Mouse (Mus musculus) mouse trophoblast stem cell (cell line): ENCODE data around the gene Ppp1r13b.

Source experiments
- in situ Hi-C, 2 experiments: fragments of 300-500 bp; cut with MseI, MboI; formaldehyde crosslinking; loops; 2 replicates in 1 of 2; 3 replicates in 1 of 2; pipeline ENCODE4 v1.15.1; 2025

The Ppp1r13b gene

DNA sequence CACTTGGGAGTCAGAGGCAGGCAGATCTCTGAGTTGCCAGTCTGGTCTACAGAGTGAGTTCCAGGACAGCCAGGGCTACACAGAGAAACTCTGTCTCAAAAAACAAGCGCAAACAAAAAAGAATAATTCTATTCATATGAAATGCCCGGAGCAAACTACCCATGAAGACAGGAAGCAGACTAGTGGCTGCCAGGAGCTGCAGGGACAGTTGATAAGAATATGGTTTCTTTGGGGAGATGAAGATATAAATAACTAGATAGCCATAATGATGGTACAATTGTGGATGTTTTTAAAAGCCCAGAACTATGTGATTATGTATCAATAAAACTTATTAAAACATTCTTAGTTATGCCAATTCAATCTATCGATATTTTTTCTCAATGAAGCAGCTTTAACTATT lies 25.9 kb downstream of the Ppp1r13b start:
- in situ Hi-C loops: no loop called here

DNA sequence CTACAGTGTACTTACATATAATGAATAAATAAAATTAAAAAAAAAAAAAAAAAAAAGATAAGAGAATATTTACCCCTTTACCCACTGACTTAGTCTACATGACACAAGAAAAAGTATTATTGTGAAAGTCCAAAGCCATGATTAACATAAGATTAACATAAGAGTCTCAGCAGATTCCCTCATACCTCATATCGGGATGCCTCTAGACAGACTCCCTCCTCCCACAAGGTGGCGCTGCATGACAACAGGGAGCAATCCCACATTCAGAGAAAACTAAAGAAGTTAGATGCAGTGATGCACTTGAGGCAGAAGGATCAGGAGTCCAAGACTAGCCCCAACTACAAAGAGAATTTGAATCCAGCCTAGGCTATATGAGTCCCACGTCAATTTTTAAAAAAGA lies 29.7 kb downstream of the Ppp1r13b start:
- in situ Hi-C loops: loop anchor here (5.0 kb wide), 1 partner anchor 74 kb away; no protein-coding TSS in a partner anchor

DNA sequence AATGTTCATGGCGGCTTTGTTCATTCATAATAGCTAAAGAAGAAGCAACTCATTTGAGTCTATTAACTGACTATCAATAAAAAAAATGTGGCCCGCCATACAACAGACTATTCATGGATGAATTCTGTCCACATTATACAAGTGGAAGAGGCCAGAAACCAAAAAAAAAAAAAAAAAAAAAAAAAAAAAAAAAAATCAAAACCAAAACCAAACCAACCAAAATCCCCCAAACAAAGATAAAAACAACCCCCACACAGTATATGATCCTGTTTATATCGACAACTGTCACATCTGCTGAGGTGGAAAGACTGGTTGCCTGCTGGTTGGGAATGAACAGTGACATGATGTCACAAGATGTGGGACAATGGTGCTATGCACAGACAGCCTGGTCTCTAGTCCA lies 32.4 kb downstream of the Ppp1r13b start:
- in situ Hi-C loops: loop anchor here (5.0 kb wide), 1 partner anchor 77 kb away; no protein-coding TSS in a partner anchor

DNA sequence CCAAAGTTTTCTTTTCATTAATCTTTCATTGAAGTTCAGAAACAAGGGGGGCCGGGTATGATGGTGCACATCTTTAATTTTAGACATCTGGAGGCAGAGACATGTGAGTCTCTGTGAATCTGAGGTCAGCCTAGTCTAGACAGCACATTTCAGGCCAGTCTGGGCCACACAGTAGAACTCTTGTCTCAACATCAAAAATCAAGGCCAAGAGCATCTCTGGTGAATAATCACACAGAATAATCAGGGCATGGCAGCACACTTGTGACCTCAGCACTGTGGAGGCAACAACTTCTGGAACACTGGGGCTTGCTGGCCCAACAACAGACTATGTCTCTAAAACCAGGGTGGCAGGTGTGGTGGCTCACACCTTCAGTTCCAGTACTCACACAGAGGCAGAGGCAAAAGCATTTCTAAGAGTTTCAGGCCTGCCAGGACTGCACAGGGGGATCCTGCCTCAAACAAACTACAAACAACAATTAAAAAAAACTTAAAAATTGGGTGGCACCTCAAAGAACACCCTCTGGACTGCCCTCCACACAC lies 33.2 kb downstream of the Ppp1r13b start:
- in situ Hi-C loops: loop anchor here (5.0 kb wide), 1 partner anchor 78 kb away; no protein-coding TSS in a partner anchor

DNA sequence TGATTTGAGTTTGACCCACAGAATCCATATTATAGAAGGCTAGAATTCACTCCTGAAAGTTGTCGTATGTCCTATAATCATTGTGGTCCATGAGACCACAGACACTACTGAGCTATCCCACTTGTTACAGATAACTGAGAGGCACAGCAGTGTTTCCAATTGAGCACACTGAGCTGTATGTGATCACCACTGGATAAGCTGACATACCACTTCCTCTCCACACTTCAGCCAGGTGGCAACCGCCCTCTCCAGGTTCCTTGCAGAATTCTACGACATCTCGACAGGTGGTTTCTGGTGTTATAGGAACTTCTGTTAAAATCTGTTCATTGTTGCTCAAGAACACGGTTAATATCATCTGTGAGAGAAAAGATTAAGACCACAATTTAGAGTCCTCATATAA lies 35.8 kb downstream of the Ppp1r13b start:
- in situ Hi-C loops: no loop called here

DNA sequence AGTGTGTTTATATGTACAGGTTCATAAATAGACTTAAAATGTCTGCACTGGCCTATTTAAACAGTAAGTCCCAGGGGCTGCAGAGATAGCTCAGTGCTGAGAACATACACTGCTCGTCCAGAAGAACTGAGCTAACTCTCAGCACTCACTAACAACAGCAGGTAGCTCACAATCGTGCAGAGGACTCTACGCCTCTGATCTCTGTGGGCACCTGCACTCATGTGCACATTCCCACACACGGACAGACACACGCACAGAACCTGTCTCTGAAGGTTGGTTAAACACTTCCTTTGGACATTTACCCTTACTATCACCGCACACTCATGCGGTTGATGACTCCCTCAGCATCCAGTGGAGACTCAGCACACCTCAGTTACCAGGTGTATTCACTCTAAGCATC lies 37.1 kb downstream of the Ppp1r13b start:
- in situ Hi-C loops: no loop called here

DNA sequence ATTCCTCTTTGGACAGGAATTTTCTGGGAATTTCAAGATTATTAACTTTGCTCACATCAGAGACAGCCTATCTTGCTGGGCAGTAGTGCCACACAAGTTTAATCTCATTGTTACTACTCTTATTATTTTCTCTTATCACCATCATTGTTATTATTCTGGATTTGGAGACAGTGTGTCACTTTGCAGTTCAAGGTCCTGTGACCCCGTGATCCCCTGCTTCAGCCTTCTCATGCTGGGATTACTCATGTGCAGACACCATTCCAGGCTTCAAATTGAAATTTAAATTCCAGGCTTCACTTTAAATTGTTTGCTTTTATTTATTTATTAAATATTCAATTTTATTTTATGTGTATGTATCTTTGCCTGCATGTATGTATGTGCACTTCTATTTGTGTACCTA lies 38.1 kb downstream of the Ppp1r13b start:
- in situ Hi-C loops: no loop called here

DNA sequence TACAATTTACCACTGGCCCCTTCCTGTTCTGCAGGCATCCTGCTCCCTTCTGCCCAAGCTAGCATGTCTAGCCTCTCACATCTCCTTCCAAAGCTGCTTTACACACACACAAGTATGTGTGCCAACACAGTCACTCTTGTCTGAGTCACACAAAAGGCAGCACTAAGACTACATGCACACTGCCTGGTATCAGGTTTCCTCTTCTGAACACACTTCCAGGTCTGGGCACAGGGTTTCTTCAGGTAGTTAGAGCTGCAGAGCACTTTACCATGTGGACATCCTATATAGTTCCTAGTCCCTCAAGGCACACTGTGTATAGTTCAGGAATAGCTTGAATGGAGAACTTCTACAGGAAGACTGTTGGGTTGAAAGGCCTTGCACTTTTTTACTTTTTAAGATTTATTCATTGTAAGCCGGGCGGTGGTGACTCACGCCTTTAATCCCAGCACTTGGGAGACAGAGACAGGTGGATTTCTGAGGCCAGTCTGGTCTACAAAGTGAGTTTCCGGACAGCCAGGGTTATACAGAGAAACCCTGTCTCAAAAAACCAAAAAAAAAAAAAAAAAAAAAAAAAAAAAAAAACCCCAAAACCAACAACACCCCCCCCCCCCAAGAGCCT lies 43.6 kb downstream of the Ppp1r13b start:
- in situ Hi-C loops: no loop called here

DNA sequence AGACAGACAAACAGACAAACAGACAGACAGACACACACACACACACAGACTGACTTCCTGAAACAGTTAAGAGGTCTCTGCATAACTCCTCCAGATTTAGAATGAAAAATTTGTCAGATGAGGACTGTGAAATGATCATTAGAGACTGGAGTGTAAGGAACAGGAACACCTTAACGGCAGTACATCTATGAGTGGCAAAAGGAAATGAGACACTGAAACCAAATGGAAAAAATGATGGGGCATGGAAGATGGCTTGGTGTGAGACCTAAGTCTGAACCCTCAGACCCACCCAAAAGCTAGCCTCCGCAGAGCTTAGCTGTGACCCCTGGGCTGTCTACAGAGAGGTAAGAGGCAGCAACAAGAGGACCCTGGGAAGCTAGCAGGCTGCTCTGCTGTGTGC lies 52.5 kb downstream of the Ppp1r13b start:
- in situ Hi-C loops: no loop called here

DNA sequence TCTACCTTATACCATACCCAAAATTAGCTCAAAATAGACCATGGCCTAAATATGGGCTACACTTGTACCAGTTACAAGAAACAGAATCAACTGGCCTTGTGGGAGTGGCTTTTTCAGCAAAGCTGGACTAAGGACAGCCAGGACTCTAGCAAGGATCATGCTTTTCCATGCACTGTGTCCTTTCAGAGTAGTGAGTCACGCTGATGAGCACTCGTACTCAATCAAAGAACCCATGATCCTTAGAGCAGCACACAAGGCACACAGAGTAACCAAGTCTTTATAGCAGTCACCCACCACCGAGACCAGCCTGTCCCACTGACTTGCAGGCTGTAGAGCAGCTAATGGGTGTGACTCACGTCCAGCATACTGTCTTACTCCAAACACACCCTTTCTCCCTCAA lies 54.4 kb downstream of the Ppp1r13b start:
- in situ Hi-C loops: no loop called here

DNA sequence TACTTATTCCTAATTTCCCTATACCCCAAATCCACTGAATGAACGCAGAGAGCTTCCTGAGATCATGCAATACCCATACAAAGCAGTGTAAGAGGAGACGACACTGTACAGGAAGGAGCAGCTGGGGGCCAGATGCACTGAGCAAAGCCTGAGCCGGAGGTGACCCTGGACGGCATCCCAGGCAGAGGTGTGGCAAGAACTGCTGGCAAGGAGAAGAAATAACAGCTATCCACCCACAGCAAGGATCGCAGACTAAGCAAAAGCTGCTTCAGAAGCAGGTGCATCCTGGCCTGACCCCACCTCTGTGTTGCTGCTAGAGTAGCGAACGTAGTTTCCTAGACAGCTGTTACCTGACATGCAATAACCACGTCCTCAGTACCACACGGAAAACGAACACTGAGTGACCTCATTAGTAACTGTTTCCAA lies 54.9 kb downstream of the Ppp1r13b start:
- in situ Hi-C loops: no loop called here

DNA sequence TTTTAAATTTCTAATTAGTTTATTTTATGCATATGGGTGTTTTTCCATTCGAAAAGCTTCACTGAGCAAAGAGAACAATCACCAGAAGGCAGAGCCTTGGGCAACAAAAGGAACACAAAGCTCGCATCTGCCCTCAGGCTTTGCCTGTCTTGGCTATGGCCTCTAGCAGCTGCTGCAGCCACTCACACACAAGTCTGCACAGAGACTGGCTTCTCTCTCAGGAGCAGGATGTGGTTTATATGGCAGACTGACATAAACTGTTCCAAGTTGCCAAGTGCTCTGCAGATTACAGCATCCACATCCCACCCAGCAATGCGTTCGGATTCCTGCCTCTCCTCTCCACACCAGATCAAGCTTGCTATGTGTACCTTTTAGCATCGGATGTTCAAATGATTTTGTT lies 56.2 kb downstream of the Ppp1r13b start:
- in situ Hi-C loops: no loop called here

DNA sequence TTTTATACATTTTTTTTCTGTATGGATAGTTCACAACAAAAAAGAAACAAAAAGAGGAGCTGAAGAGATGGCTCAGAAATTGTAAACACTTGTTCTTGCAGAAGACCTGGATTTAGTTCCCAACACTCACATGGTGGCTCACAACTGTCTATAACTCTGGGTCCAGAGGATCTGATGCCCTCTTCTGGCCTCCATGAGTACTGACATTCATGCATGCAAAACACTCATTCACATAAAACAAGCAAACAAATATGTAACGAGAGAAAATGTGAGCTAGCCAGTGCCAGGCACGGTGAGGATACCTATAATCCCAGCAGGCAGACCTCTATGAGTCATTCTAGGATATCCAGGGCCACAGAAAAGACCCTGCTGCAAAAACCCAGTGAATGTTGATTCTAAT lies 56.7 kb downstream of the Ppp1r13b start:
- in situ Hi-C loops: no loop called here

DNA sequence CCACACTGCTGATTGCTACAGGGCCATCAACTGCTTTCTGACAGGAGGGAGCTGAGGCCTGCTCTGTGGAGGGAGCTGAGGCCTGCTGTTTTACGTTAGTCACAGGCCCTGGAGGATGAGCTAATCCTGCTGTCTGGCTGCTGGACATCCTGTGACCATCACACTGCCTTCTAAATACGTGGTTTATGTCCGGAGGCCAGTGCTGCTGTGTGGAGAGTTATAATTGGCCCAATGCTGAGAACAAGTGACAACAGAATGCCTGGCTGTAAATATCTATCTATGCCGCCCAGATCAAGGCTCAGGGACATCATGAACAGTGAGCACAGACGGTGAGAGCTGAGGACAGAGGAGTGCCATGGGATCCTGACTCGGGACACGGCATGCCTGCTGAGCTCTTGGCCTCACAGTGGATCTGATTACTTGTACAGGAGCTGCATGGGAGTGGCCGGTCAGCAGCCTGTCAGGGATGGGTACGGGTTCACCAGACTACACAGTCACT lies 59.6 kb downstream of the Ppp1r13b start:
- in situ Hi-C loops: no loop called here

DNA sequence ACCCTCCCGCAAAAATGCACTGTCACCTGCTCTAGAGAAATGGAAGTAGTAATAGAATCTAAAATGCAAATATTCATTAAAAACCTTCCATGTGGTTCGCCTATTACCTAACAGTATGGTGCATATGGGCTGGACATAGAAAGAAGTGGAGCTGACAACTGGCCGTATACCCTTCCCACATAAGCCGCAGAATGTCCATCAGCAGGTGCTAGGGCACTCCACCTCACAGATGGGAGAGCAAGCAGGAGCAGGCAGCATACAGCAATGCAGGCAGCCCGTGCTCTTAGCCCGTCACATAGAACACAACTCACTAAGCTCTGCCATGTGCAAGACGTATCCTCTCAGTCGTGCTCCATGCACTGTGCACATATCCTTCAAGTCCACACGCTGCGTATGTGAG lies 61.1 kb downstream of the Ppp1r13b start:
- in situ Hi-C loops: no loop called here

DNA sequence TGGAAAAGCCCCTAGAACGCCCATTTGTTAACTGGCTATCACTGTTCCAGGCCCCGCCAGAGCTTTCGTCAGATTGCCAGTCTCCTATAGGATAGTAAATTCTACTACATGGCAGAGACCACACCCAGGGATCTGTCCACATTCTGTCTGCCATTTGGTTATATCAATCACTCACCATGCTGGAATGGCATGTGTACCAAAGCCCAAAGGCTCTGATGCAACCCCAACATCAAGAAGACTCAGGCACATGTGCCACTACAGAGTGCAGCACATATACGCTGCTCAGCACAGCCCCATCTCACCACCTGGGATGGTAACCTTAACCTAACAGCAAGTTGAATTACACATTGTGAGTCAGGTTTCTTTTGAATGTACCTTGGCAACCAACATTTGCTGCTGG lies 62.0 kb downstream of the Ppp1r13b start:
- in situ Hi-C loops: no loop called here

DNA sequence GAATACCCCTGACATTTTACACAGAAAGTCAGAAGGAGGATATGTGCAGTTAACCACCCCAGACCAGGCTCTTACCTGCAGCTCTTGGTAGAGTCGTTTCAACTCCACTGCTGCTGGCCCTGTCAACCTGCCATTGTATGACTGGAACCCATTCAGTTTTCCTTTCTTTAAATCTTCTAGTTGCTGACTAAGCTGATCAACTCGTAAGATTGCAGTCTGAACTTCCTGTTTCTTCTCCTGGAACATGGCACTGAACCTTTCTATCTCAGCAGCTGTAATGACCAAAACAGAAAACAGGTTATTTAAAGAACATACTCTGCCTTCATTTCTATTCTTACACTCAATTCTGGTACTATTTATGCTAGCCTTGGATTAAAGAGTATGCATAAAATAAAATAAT lies 64.4 kb downstream of the Ppp1r13b start:
- in situ Hi-C loops: no loop called here

DNA sequence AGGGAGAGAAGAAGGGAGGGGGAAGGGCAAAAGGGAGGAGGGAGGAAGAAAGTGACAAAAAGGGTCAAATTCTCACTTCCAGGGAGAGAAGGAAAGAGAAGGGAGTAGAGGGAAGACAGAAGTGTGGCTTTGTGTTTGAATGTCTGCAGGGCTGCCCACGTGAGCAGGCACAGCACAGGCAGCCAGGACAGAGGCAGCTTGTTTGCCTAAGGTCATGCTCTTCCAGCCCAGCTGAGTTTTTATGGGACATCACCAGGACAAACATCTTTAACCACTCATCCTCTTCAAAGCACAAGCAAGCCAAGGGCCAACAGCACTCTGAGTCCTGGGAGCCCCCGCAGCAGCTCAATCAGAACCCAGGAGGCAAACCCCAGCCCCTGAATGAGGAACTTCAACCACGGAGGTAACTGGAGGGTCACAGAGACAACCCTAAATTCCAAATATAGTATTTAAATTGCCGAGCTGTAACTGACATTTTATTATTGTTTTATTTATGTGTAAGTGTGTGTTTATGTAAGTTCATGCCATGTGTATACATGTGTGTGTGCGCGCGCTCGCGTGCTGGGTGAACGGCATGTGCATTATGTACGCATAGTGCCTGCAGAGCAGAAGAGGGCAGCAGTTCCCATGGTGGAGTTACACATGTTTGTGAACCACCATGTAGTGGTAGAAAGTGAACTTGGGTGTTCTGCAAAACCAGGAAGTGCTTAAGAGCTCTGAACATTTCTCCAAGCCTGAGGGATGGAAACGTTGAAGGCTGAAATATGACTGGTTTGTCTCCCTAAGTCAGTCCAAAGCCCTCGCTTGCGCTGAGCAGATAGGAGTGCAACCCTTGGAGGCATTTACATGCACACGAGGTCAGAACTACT lies 65.1 kb downstream of the Ppp1r13b start:
- in situ Hi-C loops: no loop called here

DNA sequence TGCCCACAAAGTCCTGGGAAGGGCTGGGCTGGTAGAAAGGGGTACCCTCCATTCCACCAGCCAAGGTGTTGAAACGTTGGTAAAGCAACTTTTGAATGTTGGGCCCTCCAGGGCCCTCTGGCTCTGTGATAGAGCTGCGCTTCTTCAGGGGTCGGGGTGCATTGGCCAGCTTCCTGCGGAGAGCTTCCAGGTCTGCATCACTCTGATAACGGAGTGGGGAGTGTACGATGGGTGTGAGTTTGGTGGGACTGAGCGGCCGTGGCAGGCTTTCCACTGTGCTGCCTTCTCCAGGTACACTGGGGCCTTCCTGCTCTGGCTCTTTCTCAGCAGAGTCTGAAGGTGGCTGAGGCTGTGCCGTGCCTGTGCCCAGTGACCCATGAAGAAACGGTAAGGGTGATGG lies 74.5 kb downstream of the Ppp1r13b start:
- in situ Hi-C loops: no loop called here

DNA sequence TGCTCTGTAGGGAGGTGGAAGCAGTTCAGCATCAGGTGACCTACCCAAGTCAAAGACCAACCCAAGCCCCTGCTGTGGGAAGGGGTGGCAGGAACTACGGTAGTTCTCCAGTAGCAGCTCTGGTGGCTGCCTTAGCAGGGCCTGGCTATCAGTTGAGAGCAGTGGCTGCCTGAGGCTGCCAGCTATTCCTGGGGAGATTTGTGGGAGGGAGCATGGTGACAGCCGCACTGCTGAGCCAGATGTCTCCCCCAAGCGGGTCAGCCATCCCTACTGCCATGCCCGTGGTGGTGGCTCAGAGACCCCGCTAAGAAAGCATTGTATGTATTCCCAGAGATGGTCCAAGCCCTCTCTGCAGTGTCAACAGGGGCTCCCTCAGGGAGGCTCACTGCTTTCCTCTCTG lies 75.3 kb downstream of the Ppp1r13b start:
- in situ Hi-C loops: no loop called here

DNA sequence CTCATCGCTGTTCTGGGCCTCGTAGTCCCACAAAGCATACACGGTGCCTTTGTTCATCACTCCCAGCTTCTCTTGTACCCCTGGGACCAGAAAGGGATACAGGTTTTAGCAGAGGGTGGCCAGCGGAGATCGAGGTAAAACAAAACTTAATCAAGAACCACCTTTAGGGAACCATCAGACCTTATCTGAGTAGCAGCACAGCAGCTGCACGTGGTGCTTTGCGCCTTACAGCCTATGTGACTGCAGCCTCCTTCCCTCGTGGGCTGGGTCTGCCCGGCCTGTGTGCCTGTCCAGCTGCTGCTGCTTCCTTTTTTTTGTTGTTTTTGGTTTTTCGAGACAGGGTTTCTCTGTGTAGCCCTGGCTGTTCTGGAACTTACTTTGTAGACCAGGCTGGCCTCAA lies 77.5 kb downstream of the Ppp1r13b start:
- in situ Hi-C loops: no loop called here

DNA sequence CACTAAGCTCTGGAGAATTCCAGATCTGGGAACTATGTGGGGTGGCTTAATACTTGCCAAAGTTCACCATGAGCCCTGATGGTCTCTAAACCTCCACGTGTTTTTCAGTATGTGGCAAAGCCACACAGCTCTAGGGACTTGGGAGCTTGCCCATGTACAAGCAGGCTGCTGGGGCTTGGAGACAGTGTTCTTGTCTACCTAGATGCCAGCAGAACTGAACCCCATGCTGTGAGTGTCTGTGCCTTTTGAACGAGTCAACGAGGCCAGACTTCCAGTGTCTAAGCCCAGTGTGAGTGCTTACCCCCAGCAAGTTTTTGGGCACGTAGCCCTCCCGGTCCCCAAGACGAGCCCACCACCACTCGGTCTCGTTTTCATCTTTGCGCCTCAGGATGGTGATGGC lies 78.0 kb downstream of the Ppp1r13b start:
- in situ Hi-C loops: no loop called here

DNA sequence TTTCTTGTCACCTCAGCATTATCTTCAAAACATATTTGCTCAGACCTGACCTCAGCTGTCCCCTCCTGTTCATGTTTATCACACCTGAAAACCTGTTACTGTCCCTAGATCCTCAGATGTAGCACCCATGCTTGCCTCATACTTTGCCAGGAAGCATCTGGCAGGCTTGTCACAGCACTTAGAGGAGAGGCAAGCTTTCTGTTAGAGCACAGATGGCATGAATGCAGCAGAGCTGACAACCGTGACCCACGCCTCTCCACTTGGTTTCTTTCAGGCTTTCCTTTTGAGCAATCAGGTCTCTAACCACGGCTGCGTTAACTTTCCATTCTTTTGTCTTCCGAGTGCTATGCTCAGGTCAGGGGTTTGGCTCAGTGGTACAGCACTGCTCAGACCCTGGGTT lies 78.5 kb downstream of the Ppp1r13b start:
- in situ Hi-C loops: no loop called here
